Mouse (Mus musculus): ENCODE data around the gene Nptx1.

The Nptx1 gene

GRCm38 (mm10) chr11:119522779-119523178, 24.8 kb downstream of the Nptx1 start:
- peak; percentile 72 for DNase-seq

- peak; percentile 55 for DNase-seq
These were observed 25.4 kb downstream of the Nptx1 start for GRCm38 (mm10) chr11:119521920-119522710.

- DNase-seq: no peak
These were observed 26.9 kb downstream of the Nptx1 start for GRCm38 (mm10) chr11:119520713-119521063.

- peak; percentile 25 for DNase-seq
These were observed 27.4 kb downstream of the Nptx1 start for GRCm38 (mm10) chr11:119520005-119520712.

GRCm38 (mm10) chr11:119519387-119519786, 28.2 kb downstream of the Nptx1 start:
- DNase-seq: no peak

GRCm38 (mm10) chr11:119516677-119517361, 30.7 kb downstream of the Nptx1 start:
- no peak for DNase-seq

- DNase-seq: no peak
These were observed 31.5 kb downstream of the Nptx1 start for GRCm38 (mm10) chr11:119515823-119516676.

- DNase-seq: no peak
These were observed 32.5 kb downstream of the Nptx1 start for GRCm38 (mm10) chr11:119514967-119515636.

- no peak for DNase-seq
These were observed 33.3 kb downstream of the Nptx1 start for GRCm38 (mm10) chr11:119514108-119514860.

- DNase-seq: no peak
These were observed 34.4 kb downstream of the Nptx1 start for GRCm38 (mm10) chr11:119513038-119513659.

GRCm38 (mm10) chr11:119509165-119509776, 38.3 kb downstream of the Nptx1 start:
- DNase-seq: no peak

- DNase-seq: no peak
These were observed 39.8 kb downstream of the Nptx1 start for GRCm38 (mm10) chr11:119507772-119508171.

GRCm38 (mm10) chr11:119506386-119506785, 41.2 kb downstream of the Nptx1 start:
- DNase-seq: no peak

- DNase-seq: peak; percentile 82
These were observed 43.9 kb downstream of the Nptx1 start for GRCm38 (mm10) chr11:119503675-119504074.

GRCm38 (mm10) chr11:119500011-119500410, 47.5 kb downstream of the Nptx1 start:
- DNase-seq: no peak

- DNase-seq: no peak
These were observed 48.3 kb downstream of the Nptx1 start for GRCm38 (mm10) chr11:119499297-119499696.

GRCm38 (mm10) chr11:119497451-119497850, 50.1 kb downstream of the Nptx1 start:
- no peak for DNase-seq

GRCm38 (mm10) chr11:119496147-119496546, 51.4 kb downstream of the Nptx1 start:
- no peak for DNase-seq

- no peak for DNase-seq
These were observed 54.0 kb downstream of the Nptx1 start for GRCm38 (mm10) chr11:119493516-119493915.

GRCm38 (mm10) chr11:119492830-119493229, 54.7 kb downstream of the Nptx1 start:
- no peak for DNase-seq

Measured in lung, postnatal 14 days (tissue).